Mouse (Mus musculus): ENCODE results near the gene Sestd1. TPM values are rescaled to one million over a fixed set of nuclear protein-coding genes. Genes with fewer than 3 reads are reported as not detected.
A peak's percentile ranks its signal among the peaks of the same experiment; 100 is the strongest.

The Sestd1 gene
- polyA plus RNA-seq, 1 experiment from 2014 or later, result 14.7 TPM

GRCm38 (mm10) chr2:77266931-77267330 lies 13.5 kb downstream of the Sestd1 start:
- peaks cover 34% of the 10 kb centered on the region for H3K4me1 ChIP-seq
- no peak overlapping the region for H3K4me3 ChIP-seq
- H3K27me3 ChIP-seq (ENCODE audit: low read depth, poor library complexity, severe bottlenecking), result no peaks in the 10 kb centered on the region
- DNase-seq (ENCODE audit: low spot score), result no peak
- H3K9me3 ChIP-seq (replicated peaks), result no peaks in the 10 kb centered on the region
- H3K36me3 ChIP-seq, result no peaks in the 10 kb centered on the region
- H3K27ac ChIP-seq (replicated peaks), result no peak overlapping the region
- WGBS, result 89% methylated on average over 2 of the region's 2 CpGs

- H3K9me3 ChIP-seq (replicated peaks), result no peaks in the 10 kb centered on the region
- no peak for DNase-seq (ENCODE audit: low spot score)
- WGBS, result 86% methylated on average over 3 of the region's 3 CpGs
These were observed 14.4 kb downstream of the Sestd1 start for GRCm38 (mm10) chr2:77266011-77266410.

DNA sequence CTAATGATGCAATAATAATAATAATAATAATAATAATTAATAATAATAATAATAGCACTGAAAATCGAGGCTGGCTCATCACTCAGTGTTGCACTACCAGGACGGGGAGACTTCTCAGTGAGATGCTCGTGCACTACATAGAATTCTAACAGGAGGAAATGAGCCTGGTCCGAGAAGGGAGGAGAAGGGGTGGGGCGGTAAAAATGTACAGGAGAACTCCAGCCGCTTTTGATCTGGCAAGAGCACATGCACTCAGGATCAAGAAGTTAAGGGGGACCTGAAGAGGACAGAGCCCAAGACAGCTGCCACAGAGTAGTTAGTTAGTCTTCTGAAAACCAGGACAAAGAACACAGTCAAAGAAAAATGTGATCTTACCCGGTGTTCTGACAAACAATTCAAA lies 15.1 kb downstream of the Sestd1 start:
- DNase-seq (ENCODE audit: low spot score), result no peak
- no peaks in the 10 kb centered on the region for H3K36me3 ChIP-seq
- no peaks in the 10 kb centered on the region for H3K9me3 ChIP-seq (replicated peaks)
- H3K27me3 ChIP-seq (ENCODE audit: low read depth, poor library complexity, severe bottlenecking), result no peaks in the 10 kb centered on the region
- no peak overlapping the region for H3K4me3 ChIP-seq
- H3K4me1 ChIP-seq, result peaks cover 34% of the 10 kb centered on the region
- WGBS, result 77% methylated on average over 7 of the region's 7 CpGs
- no peak overlapping the region for H3K27ac ChIP-seq (replicated peaks)

More at GRCm38 (mm10) chr2:77266011-77266410, 14.4 kb downstream of the Sestd1 start:
- H3K4me1 ChIP-seq, result peaks cover 34% of the 10 kb centered on the region
- no peak overlapping the region for H3K4me3 ChIP-seq
- H3K36me3 ChIP-seq, result no peaks in the 10 kb centered on the region
- H3K27me3 ChIP-seq (ENCODE audit: low read depth, poor library complexity, severe bottlenecking), result no peaks in the 10 kb centered on the region
- H3K27ac ChIP-seq (replicated peaks), result no peak overlapping the region

DNA sequence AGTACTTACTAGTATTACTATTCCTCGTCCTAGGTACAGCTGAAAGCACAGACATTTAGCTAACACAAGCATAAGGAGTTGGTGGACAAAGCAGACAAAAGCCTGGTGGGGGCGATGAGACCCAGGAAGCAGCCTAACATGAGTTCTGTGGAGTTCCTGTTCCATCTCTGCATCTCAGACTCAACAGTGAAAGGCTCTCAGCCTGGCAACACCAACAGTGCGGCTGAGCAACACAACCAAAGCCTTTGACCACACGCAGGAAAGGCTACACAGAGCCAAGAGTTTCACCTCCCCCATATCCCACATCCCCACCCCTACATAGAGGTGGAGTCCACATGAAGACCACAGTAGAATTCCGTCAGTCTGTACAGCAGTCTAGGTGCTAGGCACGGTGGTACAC lies 15.8 kb downstream of the Sestd1 start:
- WGBS, result 83% methylated on average over 6 of the region's 6 CpGs
- no peak for DNase-seq (ENCODE audit: low spot score)
- no peaks in the 10 kb centered on the region for H3K27me3 ChIP-seq (ENCODE audit: low read depth, poor library complexity, severe bottlenecking)
- no peak overlapping the region for H3K27ac ChIP-seq (replicated peaks)
- H3K4me1 ChIP-seq, result peaks cover 31% of the 10 kb centered on the region
- no peaks in the 10 kb centered on the region for H3K9me3 ChIP-seq (replicated peaks)
- no peaks in the 10 kb centered on the region for H3K36me3 ChIP-seq
- no peak overlapping the region for H3K4me3 ChIP-seq

DNA sequence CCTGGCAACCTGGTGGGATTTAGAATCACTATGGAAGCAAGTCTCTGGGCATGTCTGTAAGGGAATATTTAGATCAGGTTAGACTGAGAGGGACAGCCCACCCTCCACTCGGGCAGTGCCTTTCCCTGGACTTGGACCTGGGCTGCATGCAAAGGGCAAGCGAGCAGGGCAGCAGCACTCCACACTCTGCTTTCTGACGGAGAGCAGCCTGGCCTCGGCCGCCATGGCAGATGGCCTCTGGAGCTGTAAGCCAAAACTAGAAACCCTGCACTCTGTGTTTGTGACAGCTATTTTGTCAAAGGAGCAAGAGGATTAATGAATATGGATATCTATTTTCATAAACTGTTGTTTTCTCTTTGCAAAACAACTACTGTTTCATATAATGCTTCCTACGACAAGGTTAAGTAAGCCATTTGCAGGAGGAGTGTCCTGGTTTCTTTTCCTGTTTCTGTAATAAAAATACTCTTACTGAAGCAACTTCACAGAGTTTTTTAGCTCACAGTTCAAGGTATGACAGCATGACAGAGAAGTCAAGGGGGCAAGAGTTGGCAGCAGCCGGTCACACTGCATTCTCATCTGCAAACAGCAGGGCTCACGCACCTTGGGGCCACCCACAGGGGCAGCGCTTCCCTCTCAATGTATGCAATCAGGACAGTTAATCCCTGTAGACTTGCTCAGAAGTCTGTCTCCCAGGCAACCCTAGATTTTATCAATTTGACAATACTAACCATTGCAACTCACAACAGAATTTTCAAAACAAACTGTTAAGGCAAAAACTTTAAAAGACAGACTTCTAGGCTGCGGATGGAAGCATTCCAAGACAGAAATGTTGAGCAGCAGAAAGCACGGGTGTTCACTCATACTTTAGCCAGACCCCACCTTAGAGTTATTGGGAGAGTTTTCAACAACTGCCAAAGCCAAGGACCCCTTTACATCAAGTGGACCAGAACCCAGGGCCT lies 16.6 kb downstream of the Sestd1 start:
- Histone ChIP-seq H3K4me1 (peaks cover 25% of the 10 kb centered on the region), H3K9me3 (replicated peaks) (no peaks in the 10 kb centered on the region), H3K27me3 (ENCODE audit: low read depth, poor library complexity, severe bottlenecking) (no peaks in the 10 kb centered on the region), H3K27ac (replicated peaks) (no peak overlapping the region), H3K4me3 (no peak overlapping the region), H3K36me3 (no peaks in the 10 kb centered on the region)
- 56% methylated on average over 11 of the region's 11 CpGs for WGBS
- no peak for DNase-seq (ENCODE audit: low spot score)

GRCm38 (mm10) chr2:77260134-77260533 lies 20.3 kb downstream of the Sestd1 start:
- Histone ChIP-seq H3K4me1 (peaks cover 31% of the 10 kb centered on the region), H3K27me3 (ENCODE audit: low read depth, poor library complexity, severe bottlenecking) (no peaks in the 10 kb centered on the region), H3K4me3 (no peak overlapping the region), H3K27ac (replicated peaks) (no peak overlapping the region), H3K36me3 (0 out of 2 replicates have a peak, but pooled peaks cover 1% of the 10 kb centered on the region), H3K9me3 (replicated peaks) (no peaks in the 10 kb centered on the region)
- 89% methylated on average over 4 of the region's 4 CpGs for WGBS
- DNase-seq (ENCODE audit: low spot score), result no peak

DNA sequence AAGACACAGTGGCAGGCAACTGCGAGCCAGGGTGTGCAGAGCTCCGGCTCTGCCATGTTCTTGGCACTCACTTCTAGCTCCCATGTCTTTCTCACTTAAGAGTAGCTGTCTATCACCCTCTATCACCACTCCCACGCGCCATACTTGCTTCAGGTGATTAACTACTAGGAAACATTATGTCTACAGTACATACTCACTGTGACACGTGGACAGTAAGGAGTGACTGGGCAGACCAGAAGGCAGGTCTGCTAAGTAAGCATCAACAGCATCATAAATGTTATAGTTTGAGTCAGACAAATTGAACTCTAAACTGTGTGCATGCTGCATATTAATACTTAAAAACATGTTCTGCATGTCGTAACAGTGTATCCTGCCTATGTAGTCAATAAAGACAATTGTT lies 27.2 kb downstream of the Sestd1 start:
- Histone ChIP-seq H3K27ac (replicated peaks) (no peak overlapping the region), H3K36me3 (0 out of 2 replicates have a peak, but pooled peaks cover 3% of the 10 kb centered on the region), H3K4me3 (no peak overlapping the region), H3K9me3 (replicated peaks) (no peaks in the 10 kb centered on the region), H3K27me3 (ENCODE audit: low read depth, poor library complexity, severe bottlenecking) (no peaks in the 10 kb centered on the region), H3K4me1 (peaks cover 21% of the 10 kb centered on the region)
- WGBS, result 91% methylated on average over 6 of the region's 6 CpGs
- no peak for DNase-seq (ENCODE audit: low spot score)

- no peaks in the 10 kb centered on the region for H3K27me3 ChIP-seq (ENCODE audit: low read depth, poor library complexity, severe bottlenecking)
- 0 out of 2 replicates have a peak, but pooled peaks cover 3% of the 10 kb centered on the region for H3K36me3 ChIP-seq
- 97% methylated on average over 6 of the region's 6 CpGs for WGBS
- DNase-seq (ENCODE audit: low spot score), result no peak
- no peak overlapping the region for H3K4me3 ChIP-seq
- H3K27ac ChIP-seq (replicated peaks), result no peak overlapping the region
- H3K4me1 ChIP-seq, result peaks cover 11% of the 10 kb centered on the region; the same call in 1 of the 2 replicates
- H3K9me3 ChIP-seq (replicated peaks), result no peaks in the 10 kb centered on the region
These were observed 28.7 kb downstream of the Sestd1 start for GRCm38 (mm10) chr2:77251736-77252135.

DNA sequence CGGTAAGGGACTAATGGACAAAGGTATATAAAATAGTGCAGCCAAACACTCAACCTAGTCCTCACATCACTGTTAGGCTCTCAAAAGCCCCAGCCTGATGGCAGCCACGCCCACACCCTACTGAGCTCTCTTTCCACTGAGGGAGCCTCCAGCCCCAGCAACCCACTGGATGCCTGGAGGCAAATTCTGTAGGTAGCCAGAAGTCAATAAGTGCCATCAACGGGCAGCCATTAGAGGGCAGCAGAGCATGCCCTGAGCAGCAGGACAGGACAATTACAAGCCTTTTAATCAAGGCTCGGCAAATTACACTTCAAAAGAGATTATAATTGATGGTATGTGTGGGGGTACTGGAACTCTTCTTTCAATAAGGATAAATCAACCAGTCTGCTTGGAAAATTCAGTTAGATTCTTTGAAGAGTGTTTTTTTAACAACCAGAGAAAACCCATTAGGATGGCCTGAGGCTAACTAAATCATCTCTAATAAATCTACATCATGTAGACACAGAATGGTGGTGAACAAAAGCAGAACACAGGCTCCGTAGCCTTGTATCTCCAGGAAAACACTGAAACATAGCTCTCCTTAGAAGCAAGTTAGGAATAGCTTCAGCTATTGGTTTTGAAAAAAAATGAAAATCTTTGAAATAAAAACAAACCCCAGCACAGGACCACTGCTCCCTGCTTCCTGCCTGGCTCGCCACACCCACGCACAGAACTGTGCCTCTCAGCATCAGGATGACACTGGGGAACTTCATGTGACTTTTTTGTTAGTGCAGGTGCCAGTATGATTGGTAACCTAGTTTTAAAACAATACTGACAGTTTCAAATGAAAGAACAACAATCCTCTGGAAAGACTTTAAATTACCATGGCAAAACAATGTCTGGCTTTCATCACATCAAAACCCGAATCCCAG lies 30.4 kb downstream of the Sestd1 start:
- WGBS, result 43% methylated on average over 8 of the region's 8 CpGs
- Histone ChIP-seq H3K36me3 (peaks cover 6% of the 10 kb centered on the region; the same call in 1 of the 2 replicates), H3K9me3 (replicated peaks) (no peaks in the 10 kb centered on the region), H3K27ac (replicated peaks) (no peak overlapping the region), H3K4me3 (no peak overlapping the region), H3K27me3 (ENCODE audit: low read depth, poor library complexity, severe bottlenecking) (no peaks in the 10 kb centered on the region), H3K4me1 (peaks cover 11% of the 10 kb centered on the region; the same call in 1 of the 2 replicates)
- DNase-seq (ENCODE audit: low spot score), result peak; percentile 32

- no peak overlapping the region for H3K4me3 ChIP-seq
- peaks cover 21% of the 10 kb centered on the region for H3K36me3 ChIP-seq
- WGBS, result 83% methylated on average over 1 of the region's 1 CpGs
- no peaks in the 10 kb centered on the region for H3K27me3 ChIP-seq (ENCODE audit: low read depth, poor library complexity, severe bottlenecking)
- H3K9me3 ChIP-seq (replicated peaks), result no peaks in the 10 kb centered on the region
- no peak overlapping the region for H3K27ac ChIP-seq (replicated peaks)
- DNase-seq (ENCODE audit: low spot score), result no peak
- peaks cover 11% of the 10 kb centered on the region; the same call in 1 of the 2 replicates for H3K4me1 ChIP-seq
These were observed 32.0 kb downstream of the Sestd1 start for GRCm38 (mm10) chr2:77248416-77248815.

DNA sequence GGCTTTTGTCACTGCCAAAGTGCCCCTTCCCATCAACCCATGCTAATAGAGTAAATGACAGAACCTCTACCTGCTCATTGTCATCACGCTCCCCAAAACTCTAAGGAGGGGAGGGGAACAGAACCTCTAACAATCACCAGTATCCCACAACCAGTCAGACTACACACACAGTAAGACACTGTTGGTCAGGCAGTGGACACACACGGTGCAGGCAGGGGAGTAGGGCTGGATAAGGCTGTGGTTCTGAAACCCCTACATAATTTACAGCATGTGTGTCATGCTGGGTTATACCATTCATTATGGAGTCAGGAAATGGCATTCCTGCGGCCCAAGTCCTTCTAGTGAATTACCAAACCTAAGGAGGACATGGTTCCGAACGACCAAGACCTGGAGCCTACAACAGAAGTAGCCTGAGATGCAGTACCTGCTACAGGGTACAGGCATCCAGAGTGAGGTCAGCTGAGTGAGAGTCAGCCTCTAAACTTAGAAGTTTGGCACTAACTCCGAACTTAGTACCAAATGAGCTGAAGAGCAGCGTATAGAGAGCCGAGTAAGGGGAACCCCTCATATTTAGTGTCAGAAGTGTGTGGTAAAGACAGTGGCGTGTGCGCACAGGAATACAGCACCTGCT lies 33.1 kb downstream of the Sestd1 start:
- DNase-seq (ENCODE audit: low spot score), result no peak
- H3K27me3 ChIP-seq (ENCODE audit: low read depth, poor library complexity, severe bottlenecking), result no peaks in the 10 kb centered on the region
- no peak overlapping the region for H3K4me3 ChIP-seq
- peaks cover 29% of the 10 kb centered on the region for H3K36me3 ChIP-seq
- WGBS, result 92% methylated on average over 10 of the region's 10 CpGs
- no peak overlapping the region for H3K27ac ChIP-seq (replicated peaks)
- H3K4me1 ChIP-seq, result peaks cover 11% of the 10 kb centered on the region; the same call in 1 of the 2 replicates
- no peaks in the 10 kb centered on the region for H3K9me3 ChIP-seq (replicated peaks)

GRCm38 (mm10) chr2:77245806-77246205 lies 34.6 kb downstream of the Sestd1 start:
- Histone ChIP-seq H3K27ac (replicated peaks) (no peak overlapping the region), H3K4me1 (peaks cover 11% of the 10 kb centered on the region; the same call in 1 of the 2 replicates), H3K36me3 (peaks cover 39% of the 10 kb centered on the region), H3K4me3 (no peak overlapping the region), H3K27me3 (ENCODE audit: low read depth, poor library complexity, severe bottlenecking) (no peaks in the 10 kb centered on the region), H3K9me3 (replicated peaks) (no peaks in the 10 kb centered on the region)
- WGBS, result 85% methylated on average over 3 of the region's 3 CpGs
- DNase-seq (ENCODE audit: low spot score), result no peak

All from midbrain, embryonic 10.5 days (tissue).